Mouse (Mus musculus): Measurements from ENCODE around the gene Pcdh19.
"Not testable (repeated sequence)": the region's sequence is repeated elsewhere in the genome, so short reads cannot be mapped to it uniquely, and the experiment has no call there.

Pcdh19 gene

GRCm38 (mm10) chrX:133688840-133689239 lies at the start of gene Pcdh19:
Gene Pcdh19 (minus strand): TSS chrX:133688987.
- peak; percentile 38 for DNase-seq (ENCODE audit: low read depth)

GRCm38 (mm10) chrX:133735871-133736270 lies 47.1 kb upstream of the Pcdh19 start:
- no peak for DNase-seq (ENCODE audit: low read depth)

- peak; percentile 10 for DNase-seq (ENCODE audit: low read depth)
Observed at GRCm38 (mm10) chrX:133734984-133735383, 46.2 kb upstream of the Pcdh19 start.

GRCm38 (mm10) chrX:133721517-133721916 lies 32.7 kb upstream of the Pcdh19 start:
- no peak for DNase-seq (ENCODE audit: low read depth)

GRCm38 (mm10) chrX:133710621-133711020 lies 21.8 kb upstream of the Pcdh19 start:
- DNase-seq (ENCODE audit: low read depth) = no peak

- DNase-seq (ENCODE audit: low read depth) = no peak
Observed at GRCm38 (mm10) chrX:133702902-133703301, 14.1 kb upstream of the Pcdh19 start.

GRCm38 (mm10) chrX:133697871-133698270 lies 9.1 kb upstream of the Pcdh19 start:
- not testable (repeated sequence) for DNase-seq (ENCODE audit: low read depth)

GRCm38 (mm10) chrX:133696461-133696860 lies 7.7 kb upstream of the Pcdh19 start:
- DNase-seq (ENCODE audit: low read depth) = no peak

- DNase-seq (ENCODE audit: low read depth) = no peak
Observed at GRCm38 (mm10) chrX:133693037-133693760, 4.4 kb upstream of the Pcdh19 start.

- DNase-seq (ENCODE audit: low read depth) = no peak
Observed at GRCm38 (mm10) chrX:133692392-133692790, 3.6 kb upstream of the Pcdh19 start.

- peak; percentile 75 for DNase-seq (ENCODE audit: low read depth)
Observed at GRCm38 (mm10) chrX:133691581-133692391, 3.0 kb upstream of the Pcdh19 start.

GRCm38 (mm10) chrX:133690822-133691221 lies 2.0 kb upstream of the Pcdh19 start:
- peak; percentile 0 for DNase-seq (ENCODE audit: low read depth)

GRCm38 (mm10) chrX:133689576-133690250 lies 926 bp upstream of the Pcdh19 start:
- DNase-seq (ENCODE audit: low read depth) = peak; percentile 2

- DNase-seq (ENCODE audit: low read depth) = peak; percentile 1
Observed at GRCm38 (mm10) chrX:133688156-133688555, 631 bp downstream of the Pcdh19 start.

GRCm38 (mm10) chrX:133687666-133688151 lies 1.1 kb downstream of the Pcdh19 start:
- peak; percentile 0 for DNase-seq (ENCODE audit: low read depth)

- no peak for DNase-seq (ENCODE audit: low read depth)
Observed at GRCm38 (mm10) chrX:133686533-133687311, 2.1 kb downstream of the Pcdh19 start.

GRCm38 (mm10) chrX:133685572-133685971 lies 3.2 kb downstream of the Pcdh19 start:
- no peak for DNase-seq (ENCODE audit: low read depth)

- DNase-seq (ENCODE audit: low read depth) = no peak
Observed at GRCm38 (mm10) chrX:133683961-133684360, 4.8 kb downstream of the Pcdh19 start.

- DNase-seq (ENCODE audit: low read depth) = no peak
Observed at GRCm38 (mm10) chrX:133675121-133675520, 13.7 kb downstream of the Pcdh19 start.

GRCm38 (mm10) chrX:133673796-133674195 lies 15.0 kb downstream of the Pcdh19 start:
- DNase-seq (ENCODE audit: low read depth) = no peak

- DNase-seq (ENCODE audit: low read depth) = no peak
Observed at GRCm38 (mm10) chrX:133660111-133660510, 28.7 kb downstream of the Pcdh19 start.
